Mouse (Mus musculus) adrenal gland, postnatal 36 days (tissue): ENCODE measurements at regions not wholly inside any gene's neighbourhood (a gene's known extent, or its start where the extent isn't known, plus 50 kb on each side); places are given as distances from the start of the nearest gene placed in this dataset.

ENCODE experiments used
- DNase-seq, 2 experiments: peaks; one replicate each; pipeline ENCODE4 v3.0.0; 2021; ENCODE audit warnings: mixed read lengths in 1 of 2

DNA sequence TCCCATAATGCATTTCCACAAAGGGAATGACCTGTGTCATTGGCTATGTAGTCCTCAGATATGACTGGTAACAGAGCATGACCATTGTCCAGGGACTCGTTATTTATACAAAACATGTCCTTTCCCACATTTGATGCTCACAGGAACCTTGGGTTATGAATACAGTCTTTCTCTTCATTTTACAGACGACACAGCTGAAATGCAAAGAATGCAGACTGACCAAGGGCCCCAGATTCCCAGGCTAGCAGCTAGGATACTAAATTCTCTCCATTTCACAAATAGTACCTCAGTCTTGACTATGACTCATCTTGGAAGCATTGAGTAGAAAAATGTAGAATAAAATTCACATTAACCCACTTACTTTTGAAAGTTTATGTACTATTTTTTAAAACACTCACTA, 182.7 kb upstream of the Sox4 start:
- no peak for DNase-seq

DNA sequence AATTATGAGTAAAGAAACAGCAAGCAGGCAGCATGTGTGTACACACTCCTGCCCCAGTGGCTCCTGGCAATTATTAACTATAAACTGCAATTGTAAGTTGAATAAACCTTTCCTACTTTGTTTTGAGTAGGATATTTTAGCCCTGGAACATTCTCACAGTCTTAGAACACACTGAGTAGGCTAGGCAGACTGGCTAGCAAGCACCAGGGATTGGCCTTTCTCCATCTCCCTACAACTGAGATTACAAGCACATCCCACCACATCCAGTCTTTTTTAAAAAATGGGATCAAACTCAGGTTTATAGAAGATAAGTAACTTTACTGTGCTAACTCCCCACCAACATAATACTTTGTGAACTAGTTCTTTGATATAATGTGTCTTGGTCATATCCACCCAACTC, 174.0 kb upstream of the Sox4 start:
- DNase-seq, result no peak

DNA sequence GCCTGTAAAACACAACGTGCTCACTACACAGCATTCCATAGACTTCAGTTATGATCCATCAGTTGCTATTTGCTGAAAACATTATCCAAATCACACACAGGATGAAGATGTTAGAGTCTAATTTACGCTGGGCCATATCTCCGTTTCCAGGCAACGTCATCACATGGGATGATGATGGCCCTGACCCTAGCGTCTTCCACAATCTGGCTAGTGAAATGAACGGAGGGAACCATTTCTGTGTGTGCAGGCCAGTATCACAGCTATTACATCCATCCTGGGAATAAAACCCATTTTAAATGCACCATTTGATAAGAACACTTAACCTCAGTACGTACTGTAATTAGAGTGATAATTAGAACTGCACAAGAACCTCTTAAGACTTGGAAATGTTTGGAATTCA, 170.0 kb upstream of the Sox4 start:
- no peak for DNase-seq

- DNase-seq, result no peak
Measured at GRCm38 (mm10) chr13:29121121-29121520, 167.6 kb upstream of the Sox4 start.

DNA sequence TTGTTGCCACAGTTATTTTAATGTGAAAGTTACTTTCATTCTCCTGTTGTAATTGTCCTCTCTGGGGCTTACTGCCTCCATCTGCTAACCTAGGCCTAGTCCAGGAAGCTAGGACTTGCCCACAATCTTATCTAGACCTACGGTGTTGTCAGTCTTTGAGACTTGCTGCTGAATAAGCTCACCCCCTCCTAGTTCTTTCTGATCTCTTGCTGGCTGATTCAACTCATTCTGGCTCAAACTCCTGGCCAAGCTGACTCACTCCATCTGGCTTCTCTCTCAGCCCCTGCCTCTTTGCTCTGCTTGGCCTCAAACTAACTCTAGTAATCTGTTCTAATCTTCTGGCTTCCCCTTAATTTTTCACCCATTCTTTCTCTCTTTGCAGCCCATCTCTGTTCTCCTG, 165.8 kb upstream of the Sox4 start:
- DNase-seq, result peak in 1 of 2 experiments; percentile 7

DNA sequence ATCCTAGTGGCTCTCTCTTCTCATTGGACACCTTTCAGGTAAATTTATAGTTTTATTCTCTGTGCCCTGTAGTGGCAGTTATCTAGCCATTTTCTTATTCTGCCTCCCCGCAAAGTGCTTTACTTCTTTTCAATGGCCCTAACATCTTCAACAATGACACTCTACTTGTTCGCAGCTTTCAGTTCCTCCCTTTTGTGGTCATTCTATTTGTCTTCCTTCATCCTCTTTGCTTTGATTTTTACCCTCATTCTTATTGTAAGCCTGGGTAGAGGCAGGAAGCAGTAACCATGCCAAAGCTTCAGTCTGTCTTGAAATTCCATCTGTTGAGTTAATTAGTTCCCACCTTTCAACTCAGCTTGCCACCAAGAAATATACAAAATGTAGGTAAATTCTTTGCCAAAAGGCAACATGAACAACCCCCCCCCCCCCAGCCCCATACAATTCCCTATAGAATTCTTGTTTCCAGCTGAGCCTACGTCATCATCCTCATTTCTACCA, 161.5 kb upstream of the Sox4 start:
- no peak for DNase-seq

DNA sequence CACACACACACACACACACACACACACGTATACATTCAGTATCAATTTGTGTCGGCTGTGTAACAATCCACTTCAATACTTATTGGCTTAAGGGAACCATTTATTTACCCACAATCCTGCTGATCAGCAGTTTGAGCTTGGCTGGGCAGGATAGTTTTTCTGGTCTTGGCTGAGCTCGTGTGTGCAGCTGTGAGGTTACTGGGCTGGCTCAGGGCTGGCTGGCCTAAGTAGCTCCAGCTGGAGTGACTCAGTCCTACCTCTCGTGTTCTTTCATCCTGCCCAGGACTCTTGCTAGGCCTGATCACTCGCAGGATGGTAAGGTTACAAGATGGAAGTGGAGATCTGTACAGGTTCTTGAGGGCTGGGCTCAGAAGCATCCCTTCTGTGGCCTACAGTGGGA, 156.6 kb upstream of the Sox4 start:
- DNase-seq, result peak; percentile 4

DNA sequence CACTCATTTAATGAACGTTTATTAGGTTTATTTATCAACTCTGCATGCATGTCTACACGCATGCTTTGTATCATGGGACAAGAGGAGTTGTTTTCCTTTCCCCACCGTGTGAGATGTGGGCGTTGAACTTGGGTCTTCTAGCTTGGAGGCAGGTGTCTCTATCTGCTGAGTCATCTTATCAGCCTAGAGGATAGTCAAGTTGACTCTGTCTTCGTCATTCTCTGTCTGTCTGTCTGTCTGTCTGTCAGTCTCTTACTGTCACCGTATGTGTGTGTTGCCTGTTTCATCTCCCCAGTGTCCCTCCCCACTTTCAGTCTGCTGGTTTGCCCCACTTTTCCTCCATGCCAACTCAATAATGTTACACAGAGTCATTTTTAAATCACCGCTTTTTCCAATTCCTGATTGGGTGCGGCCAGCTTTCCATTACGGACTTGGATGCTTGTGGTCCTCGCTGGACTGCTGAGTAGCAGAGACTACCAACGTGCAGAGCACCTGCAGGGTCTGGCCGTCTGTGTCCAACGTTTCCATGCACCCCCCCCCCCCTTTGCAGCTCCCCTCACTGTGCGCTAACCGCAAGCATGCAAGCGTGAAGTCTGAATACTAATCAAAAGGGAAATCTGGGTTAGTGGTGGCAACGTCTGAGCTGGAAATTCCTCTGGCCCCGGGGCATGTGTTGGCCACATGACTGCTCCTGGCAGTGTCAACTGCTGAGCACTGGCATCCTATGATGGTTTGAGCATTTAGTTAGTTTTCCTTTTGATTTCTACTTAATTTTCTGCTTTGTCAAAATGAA, 155.7 kb upstream of the Sox4 start:
- no peak for DNase-seq

GRCm38 (mm10) chr13:29108214-29108613, 154.7 kb upstream of the Sox4 start:
- DNase-seq, result no peak

DNA sequence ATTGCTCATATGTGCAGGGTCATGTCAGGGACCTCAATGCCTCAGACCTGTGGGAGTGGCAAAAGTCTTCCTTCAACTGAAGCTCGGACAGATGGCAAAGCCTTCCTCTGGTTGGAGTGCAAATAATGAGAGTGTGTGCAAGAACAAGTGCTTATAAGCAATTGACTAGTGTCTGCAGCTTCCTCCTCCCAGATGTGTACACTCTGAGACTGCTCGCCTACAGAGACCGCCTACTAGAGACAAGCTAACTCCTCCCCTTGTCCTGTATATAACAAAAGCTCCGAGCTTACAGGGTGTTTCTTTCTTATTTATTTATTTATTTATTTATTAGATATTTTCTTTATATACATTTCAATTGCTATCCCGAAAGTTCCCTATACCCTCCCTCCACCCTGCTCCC, 138.7 kb upstream of the Sox4 start:
- no peak for DNase-seq

GRCm38 (mm10) chr13:29086854-29087253, 133.3 kb upstream of the Sox4 start:
- DNase-seq, result no peak

- no peak for DNase-seq
Measured at GRCm38 (mm10) chr13:29081064-29081463, 127.6 kb upstream of the Sox4 start.

- peak; percentile 5 to 15 for DNase-seq
Measured at GRCm38 (mm10) chr13:29079841-29080240, 126.3 kb upstream of the Sox4 start.

DNA sequence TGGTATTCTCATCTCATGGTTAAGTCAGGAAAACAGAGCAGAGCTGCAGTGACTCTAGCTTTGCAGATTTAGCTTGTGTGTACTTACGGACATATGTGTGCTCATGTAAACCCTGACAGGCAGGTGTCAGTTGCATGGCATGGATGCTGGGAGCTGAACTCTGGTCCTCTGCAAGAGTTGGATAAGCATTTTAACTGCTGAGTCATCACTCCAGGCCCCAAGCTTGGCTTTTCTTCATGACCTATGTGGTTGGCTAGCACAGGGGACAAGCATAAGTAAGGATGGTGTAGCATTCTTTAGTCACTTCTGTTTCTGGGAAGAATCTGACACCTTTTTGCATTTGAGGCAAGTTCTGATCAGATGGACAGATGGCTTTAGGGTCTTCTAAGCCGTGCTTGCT, 120.1 kb upstream of the Sox4 start:
- DNase-seq, result no peak

DNA sequence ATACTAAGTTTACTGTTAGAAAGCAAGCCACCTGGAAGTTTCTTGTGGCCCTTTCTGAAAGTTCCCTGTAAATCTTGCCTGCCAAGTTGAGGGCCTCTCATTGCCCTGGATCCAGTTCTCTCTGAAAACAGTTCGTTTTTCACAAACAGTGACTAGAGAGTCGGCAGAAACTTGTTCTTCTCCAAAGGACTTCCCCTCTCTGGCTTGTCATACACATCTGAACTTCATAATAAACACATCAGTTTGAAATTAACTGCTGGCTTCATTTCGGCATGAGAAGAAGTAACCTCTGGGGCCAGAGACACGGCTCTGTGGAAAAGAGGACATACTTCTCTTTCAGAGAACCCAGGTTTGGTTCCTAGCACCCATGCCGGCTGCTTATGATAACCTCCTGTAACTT, 110.4 kb upstream of the Sox4 start:
- DNase-seq, result no peak

DNA sequence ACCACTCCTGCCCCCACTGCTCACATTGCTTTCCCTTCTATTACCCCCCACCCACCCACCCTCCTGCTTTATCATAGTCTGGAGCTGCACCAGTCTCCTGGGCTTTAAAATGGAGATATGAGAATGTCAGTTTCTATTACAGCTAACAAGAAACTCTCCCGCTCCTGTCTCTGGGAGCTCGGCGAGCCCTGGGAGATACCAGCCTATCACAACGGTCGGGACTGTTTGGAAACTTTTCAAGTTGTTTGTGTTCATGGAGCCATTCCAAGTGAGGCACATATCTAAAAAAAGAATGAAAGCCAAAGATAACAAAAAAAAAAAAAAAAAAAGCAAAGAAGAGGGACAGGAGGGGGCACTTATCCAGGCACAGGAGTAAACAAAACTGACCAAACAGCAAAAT, 105.2 kb upstream of the Sox4 start:
- DNase-seq, result peak; percentile 19 to 25

GRCm38 (mm10) chr13:29049730-29050129, 96.2 kb upstream of the Sox4 start:
- no peak for DNase-seq

DNA sequence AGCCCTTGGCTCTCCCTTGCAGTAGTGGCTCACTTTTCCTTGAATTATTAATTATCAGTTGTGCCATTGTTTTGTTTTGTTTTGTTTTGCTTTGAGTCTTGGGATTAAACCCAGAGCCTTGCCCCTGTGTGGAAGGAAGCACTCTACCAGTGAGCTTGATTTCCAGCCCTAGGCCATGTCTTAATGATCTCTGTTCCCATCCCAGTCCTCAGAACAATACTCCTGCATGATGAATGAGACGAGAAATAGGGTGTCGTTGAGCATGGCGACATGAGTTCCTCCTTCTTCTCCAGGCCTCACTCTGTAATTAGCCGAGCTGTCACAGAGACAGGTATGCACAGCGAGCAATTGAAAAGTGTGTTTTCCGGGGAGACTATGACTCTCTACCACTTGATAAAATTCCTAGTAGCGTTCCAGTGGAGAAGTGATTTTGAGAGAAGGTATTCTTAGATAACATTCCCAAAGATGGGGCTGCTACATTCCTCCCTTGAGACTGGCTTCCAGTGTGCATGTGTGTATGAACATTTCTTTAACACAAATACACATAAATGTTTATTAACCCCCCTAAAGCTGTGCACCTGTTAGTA, 95.6 kb upstream of the Sox4 start:
- no peak for DNase-seq

DNA sequence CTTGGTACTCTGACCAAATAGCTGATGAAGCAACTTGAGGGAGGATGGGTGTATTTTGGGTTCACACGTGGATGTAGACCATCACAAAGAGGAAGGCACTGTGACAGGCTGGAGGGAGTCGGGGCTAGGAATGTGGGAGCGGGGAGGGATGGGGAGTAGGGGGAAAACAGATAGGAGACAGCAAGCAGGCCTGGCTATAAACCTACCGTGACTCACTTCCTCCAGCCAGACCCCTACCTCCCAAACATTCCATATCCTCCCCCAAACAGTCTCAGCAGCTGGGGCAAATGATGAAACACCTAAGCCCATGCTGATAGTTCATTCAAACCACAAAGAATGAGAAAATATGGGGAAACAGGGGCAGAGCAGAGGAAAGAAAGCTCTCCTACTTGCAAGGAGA, 91.1 kb upstream of the Sox4 start:
- DNase-seq, result no peak

GRCm38 (mm10) chr13:29040331-29040730, 86.8 kb upstream of the Sox4 start:
- no peak for DNase-seq

DNA sequence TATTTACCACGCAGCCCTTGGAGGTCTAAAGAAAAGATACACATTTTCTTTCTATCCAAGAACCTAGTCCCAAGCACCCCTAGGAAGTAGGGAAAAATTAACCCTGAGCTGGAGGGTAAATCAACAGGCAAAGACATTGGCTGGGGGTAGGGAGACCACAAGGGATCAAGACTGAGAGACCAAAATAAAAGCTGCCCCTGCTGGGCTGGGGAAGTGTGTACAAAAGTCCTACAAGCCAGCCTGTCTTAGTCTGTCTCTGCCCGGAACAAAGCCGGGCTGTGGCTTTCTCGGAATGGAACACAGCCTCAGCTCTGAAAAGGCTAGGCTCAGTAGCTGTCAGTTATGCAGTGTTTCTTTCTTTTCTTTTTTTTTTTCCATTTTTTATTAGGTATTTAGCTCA, 81.4 kb upstream of the Sox4 start:
- no peak for DNase-seq

DNA sequence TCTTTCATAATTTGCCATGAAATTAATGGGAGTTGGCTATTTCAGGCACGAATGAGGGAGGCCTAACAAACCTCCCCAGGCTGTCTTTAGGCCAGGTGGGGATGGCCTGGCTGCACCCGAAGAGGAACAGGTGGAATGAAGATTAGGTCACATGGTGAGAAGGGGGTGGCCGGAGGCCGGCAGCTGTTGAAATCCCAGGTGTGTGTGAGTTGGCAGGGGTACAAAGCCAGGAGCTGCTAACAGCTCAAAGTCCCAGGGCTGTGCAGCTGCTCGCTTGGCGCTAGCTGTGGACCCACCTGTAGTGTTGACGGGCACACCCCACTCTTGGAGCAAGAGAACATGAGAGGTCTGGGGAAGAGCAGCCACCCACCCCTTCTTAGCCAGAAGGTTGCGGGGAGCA, 80.9 kb upstream of the Sox4 start:
- DNase-seq, result no peak

DNA sequence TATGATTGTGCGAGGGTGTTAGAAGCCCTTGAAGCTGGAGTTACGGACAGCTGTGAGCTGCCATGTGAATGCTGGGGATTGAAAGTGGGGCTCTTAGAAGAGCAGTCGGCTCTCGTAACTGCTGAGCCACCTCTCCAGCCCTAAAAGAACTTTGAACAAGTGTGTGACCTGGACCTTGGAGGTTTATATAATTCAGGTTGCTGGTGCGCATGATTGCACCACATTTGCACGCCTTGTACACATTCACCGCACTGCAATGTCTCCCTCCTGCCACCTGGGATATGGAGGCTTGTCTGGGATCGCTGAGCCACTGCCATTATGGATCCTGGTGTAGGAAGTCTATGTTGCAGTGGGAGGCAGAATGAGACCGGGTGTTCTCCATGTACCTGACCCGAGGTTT, 73.6 kb upstream of the Sox4 start:
- DNase-seq, result no peak

DNA sequence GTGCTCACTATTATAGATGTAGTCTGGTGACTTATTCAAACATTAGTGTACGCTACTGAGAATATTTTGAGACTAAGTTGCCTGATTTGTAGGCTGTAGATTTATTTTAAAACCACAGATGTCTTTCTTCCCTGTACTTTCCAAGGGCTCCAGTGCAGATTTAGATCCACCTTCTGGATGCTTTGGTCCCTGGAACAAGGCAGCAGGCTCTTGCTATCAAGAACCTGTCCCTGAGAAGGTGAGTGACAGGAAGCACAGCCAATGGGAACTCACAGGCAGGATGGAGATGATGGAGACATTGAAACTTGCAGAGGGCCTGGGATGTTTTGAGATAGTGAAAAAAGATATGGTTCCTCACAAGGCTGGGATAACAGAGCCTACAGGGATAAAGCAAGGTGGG, 70.0 kb upstream of the Sox4 start:
- DNase-seq, result no peak
